Mouse (Mus musculus) liver, postnatal 0 days (tissue): ENCODE measurements around the gene Smtnl1.

Source experiments
- CTCF ChIP-seq: sonication (generic); IDR thresholded peaks from 2 replicates; pipeline ENCODE4 v1.5.1; 2016; ENCODE audit warnings: antibody characterized with exemption, low read depth
- EP300 ChIP-seq: IDR thresholded peaks from 2 replicates; pipeline ENCODE4 v1.6.1; 2016; ENCODE audit warnings: antibody characterized with exemption, low read depth, mild to moderate bottlenecking

GRCm38 (mm10) chr2:84779210-84779609 is 43.2 kb downstream of the Smtnl1 start:
- TF ChIP-seq CTCF (peak; percentile 65), EP300 (no peak)
